Mouse (Mus musculus): ENCODE results near the gene Mr1.

GRCm38 (mm10) chr1:155113946-155114345 lies 32.7 kb downstream of the Mr1 start:
- no peak for TF ChIP-seq ZNF384 (IDR thresholded peaks at IDR 0.05; ENCODE audit: low read depth, low read length)
- no peak for TF ChIP-seq MAFK (IDR thresholded peaks at IDR 0.05; ENCODE audit: insufficient read depth, low read depth, low read length)
- no peak for TF ChIP-seq ZC3H11A (IDR thresholded peaks at IDR 0.05; ENCODE audit: borderline replicate concordance, low read depth, low read length)
- TF ChIP-seq CHD2 (IDR thresholded peaks at IDR 0.05; ENCODE audit: low read depth, low read length) = no peak
